Mouse (Mus musculus) E14TG2a.4 (cell line): Measurements from ENCODE around the gene Rhbdl2.

Source experiments
- CTCF ChIP-seq: conservative IDR thresholded peaks from 2 replicates; pipeline ENCODE4 v1.5.1; 2014; ENCODE audit warnings: low read length
- NANOG ChIP-seq: IDR thresholded peaks from 2 replicates; pipeline ENCODE4 v1.6.1; 2014; ENCODE audit warnings: borderline replicate concordance, low read length, mixed read lengths
- POU5F1 ChIP-seq: IDR thresholded peaks from 2 replicates; pipeline ENCODE4 v1.6.1; 2014; ENCODE audit warnings: low read length, borderline replicate concordance

- TF ChIP-seq CTCF (no peak), POU5F1 (no peak), NANOG (no peak)
These were observed 44.8 kb upstream of the Rhbdl2 start for GRCm38 (mm10) chr4:123742891-123743290.
